Mouse (Mus musculus): ENCODE results near the gene Eef1akmt2. TPM values are rescaled to one million over a fixed set of nuclear protein-coding genes. Genes with fewer than 3 reads are reported as not detected.
A peak's percentile ranks its signal among the peaks of the same experiment; 100 is the strongest.

The Eef1akmt2 gene
- polyA plus RNA-seq (2014; fragmentation: Nextera tagmentation; extraction: Ambion mirVana), result 80.7 and 91.7 TPM in 2 replicates

DNA sequence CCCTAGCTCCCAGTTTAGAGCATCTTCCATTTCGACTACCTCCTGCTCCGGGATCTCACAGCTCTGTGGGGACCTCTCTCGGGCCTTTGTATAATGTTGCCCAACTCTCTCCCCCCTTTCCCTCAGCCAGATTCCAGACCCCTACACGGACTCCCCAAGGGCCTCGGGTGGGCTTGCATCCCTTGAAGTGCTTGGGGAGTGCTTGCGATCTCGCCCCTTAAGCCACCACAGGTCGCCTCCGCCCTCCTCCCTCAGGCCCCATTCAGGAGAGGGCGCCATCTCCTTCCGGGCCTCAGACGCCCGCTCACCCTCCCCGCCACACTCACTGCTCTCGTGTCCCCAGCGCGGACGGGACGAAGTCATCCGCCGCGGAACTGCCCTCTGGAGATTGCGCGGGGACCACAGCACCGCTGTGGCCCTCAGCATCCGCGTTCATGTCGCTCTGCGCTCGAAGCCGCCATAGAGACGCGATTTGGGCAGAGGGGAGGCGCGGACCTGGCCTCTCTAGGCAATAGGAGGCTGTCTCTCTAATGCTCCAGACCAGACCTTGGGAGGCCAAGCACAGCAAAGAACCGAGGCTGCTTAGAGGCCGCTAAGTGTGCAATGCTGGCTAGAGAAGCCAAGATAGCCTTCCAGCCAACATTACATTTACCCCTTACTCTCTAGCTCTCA lies at the start of gene Eef1akmt2:
Eef1akmt2 (minus strand) TSS at position 501 of the 672 bp plus-strand sequence.
- peak within 1 kb of the TSS; percentile 66 for H3K4me2 ChIP-seq (ENCODE audit: low read depth, low read length, severe bottlenecking)
- DNase-seq (ENCODE audit: low spot score) (peak; percentile 91), ATAC-seq (replicated peaks; ENCODE audit: low FRiP score) (peak; percentile 94)
- H3K27me3 ChIP-seq (ENCODE audit: control insufficient read depth, insufficient read depth, low read length), result no peaks in the 10 kb centered on the region
- no peaks in the 10 kb centered on the region for H3K9me3 ChIP-seq (ENCODE audit: control insufficient read depth, low read length)
- H3K27ac ChIP-seq (ENCODE audit: low read depth, low read length), result peak within 1 kb of the TSS; percentile 98
- no peaks in the 10 kb centered on the region for H3K36me3 ChIP-seq (ENCODE audit: control insufficient read depth, insufficient read depth, low read length)
- peaks cover 5% of the 10 kb centered on the region; the same call in 1 of the 2 replicates for H3K4me1 ChIP-seq (replicated peaks; ENCODE audit: control insufficient read depth, insufficient read depth, low read length)
- H3K9ac ChIP-seq (ENCODE audit: low read length), result peak within 1 kb of the TSS; percentile 97
- WGBS, result under 1% methylated on average over 37 of the region's 37 CpGs
- H3K4me3 ChIP-seq (ENCODE audit: low read depth, low read length), result peak within 1 kb of the TSS; percentile 76

DNA sequence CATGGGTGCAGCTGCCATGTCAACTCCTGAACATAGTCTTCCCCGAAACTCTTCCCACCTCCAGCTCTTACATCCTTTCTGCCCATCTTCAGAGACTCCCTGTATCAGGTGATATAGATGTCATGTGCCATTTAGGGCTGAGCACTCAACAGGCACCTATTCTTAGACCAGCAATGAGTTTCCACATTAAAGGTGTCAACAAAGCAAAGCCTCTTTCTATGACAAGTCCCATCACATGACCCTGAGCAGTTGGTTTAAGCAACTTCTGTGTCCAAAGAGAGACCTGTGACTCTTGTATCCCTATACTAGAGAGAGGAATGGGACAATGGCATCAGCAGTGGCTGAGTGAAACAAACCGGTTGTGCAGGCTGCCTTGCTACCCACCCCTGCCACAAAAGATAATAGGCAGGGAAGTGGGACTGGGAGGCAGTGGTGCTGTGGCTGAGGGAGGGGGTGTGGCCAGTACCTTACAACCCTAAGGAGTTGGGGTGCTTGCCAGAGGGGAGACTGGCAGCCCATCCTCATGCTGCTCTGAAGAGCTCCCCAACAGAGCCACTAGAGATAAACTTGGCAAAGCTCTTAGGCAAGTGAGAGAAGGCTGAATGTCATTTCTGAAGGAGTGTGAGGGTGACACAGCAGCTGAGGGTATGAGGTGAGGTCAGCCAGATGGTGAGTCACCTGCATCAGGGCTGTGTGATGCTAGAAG lies 48.5 kb upstream of the Eef1akmt2 start:
- 70% methylated on average over 2 of the region's 2 CpGs for WGBS
- Histone ChIP-seq H3K27me3 (ENCODE audit: control insufficient read depth, insufficient read depth, low read length) (no peaks in the 10 kb centered on the region), H3K4me1 (replicated peaks; ENCODE audit: control insufficient read depth, insufficient read depth, low read length) (no peaks in the 10 kb centered on the region), H3K4me2 (ENCODE audit: low read depth, low read length, severe bottlenecking) (no peak overlapping the region), H3K4me3 (ENCODE audit: low read depth, low read length) (no peak overlapping the region), H3K9ac (ENCODE audit: low read length) (no peak overlapping the region), H3K27ac (ENCODE audit: low read depth, low read length) (no peak overlapping the region), H3K9me3 (ENCODE audit: control insufficient read depth, low read length) (no peaks in the 10 kb centered on the region), H3K36me3 (ENCODE audit: control insufficient read depth, insufficient read depth, low read length) (no peaks in the 10 kb centered on the region)
- DNase-seq (ENCODE audit: low spot score), result no peak
- ATAC-seq (replicated peaks; ENCODE audit: low FRiP score), result no peak

DNA sequence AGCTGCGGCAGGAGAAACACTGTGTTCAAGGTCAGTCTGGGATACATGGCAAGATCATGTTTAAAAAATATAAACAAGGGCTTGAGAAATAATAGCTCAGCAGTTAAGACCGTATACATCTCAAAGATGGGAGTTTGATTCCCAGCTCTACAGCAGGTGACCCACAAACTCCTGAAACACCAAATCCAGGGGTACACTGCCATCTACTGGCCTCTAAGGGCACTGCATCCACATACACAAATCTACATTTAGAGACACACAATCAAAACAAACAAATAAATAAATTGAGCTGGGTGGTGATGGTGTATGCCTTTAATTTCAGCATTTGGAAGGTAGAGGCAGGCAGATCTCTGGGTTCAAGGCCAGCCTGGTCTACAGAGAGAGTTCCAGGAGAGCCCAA lies 45.8 kb upstream of the Eef1akmt2 start:
- no peak overlapping the region for H3K4me3 ChIP-seq (ENCODE audit: low read depth, low read length)
- DNase-seq (ENCODE audit: low spot score), result peak; percentile 57

DNA sequence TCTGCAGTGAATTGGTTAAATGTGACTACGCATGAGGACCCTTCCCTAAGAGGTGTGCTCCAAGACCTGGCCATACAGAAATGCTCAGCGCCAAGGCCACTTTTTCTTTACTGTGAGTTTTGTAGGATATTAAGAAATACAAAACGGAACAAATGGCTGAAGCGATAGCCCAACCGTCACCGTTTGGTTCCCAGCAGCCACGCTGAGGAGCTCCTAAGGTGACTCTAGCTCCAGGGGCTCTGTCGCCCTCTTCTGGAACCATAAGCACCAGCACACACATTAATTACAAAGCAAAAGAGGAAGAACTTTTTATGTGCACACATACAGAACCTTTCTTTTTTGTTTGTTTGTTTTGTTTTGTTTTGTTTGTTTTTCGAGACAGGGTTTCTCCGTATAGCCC lies 44.8 kb upstream of the Eef1akmt2 start:
- no peak for ATAC-seq (replicated peaks; ENCODE audit: low FRiP score)
- H3K9ac ChIP-seq (ENCODE audit: low read length), result no peak overlapping the region
- H3K27me3 ChIP-seq (ENCODE audit: control insufficient read depth, insufficient read depth, low read length), result no peaks in the 10 kb centered on the region
- WGBS, result 78% methylated on average over 10 of the region's 10 CpGs
- H3K36me3 ChIP-seq (ENCODE audit: control insufficient read depth, insufficient read depth, low read length), result no peaks in the 10 kb centered on the region
- no peaks in the 10 kb centered on the region for H3K9me3 ChIP-seq (ENCODE audit: control insufficient read depth, low read length)
- no peak overlapping the region for H3K4me2 ChIP-seq (ENCODE audit: low read depth, low read length, severe bottlenecking)
- H3K4me1 ChIP-seq (replicated peaks; ENCODE audit: control insufficient read depth, insufficient read depth, low read length), result no peaks in the 10 kb centered on the region
- H3K27ac ChIP-seq (ENCODE audit: low read depth, low read length), result no peak overlapping the region
- no peak overlapping the region for H3K4me3 ChIP-seq (ENCODE audit: low read depth, low read length)
- DNase-seq (ENCODE audit: low spot score), result peak; percentile 7

More for the DNA sequence above, 45.8 kb upstream of the Eef1akmt2 start:
- Histone ChIP-seq H3K9ac (ENCODE audit: low read length) (no peak overlapping the region), H3K27me3 (ENCODE audit: control insufficient read depth, insufficient read depth, low read length) (no peaks in the 10 kb centered on the region), H3K4me2 (ENCODE audit: low read depth, low read length, severe bottlenecking) (no peak overlapping the region), H3K9me3 (ENCODE audit: control insufficient read depth, low read length) (no peaks in the 10 kb centered on the region), H3K4me1 (replicated peaks; ENCODE audit: control insufficient read depth, insufficient read depth, low read length) (no peaks in the 10 kb centered on the region), H3K36me3 (ENCODE audit: control insufficient read depth, insufficient read depth, low read length) (no peaks in the 10 kb centered on the region), H3K27ac (ENCODE audit: low read depth, low read length) (no peak overlapping the region)
- no peak for ATAC-seq (replicated peaks; ENCODE audit: low FRiP score)
- 92% methylated on average over 2 of the region's 2 CpGs for WGBS

DNA sequence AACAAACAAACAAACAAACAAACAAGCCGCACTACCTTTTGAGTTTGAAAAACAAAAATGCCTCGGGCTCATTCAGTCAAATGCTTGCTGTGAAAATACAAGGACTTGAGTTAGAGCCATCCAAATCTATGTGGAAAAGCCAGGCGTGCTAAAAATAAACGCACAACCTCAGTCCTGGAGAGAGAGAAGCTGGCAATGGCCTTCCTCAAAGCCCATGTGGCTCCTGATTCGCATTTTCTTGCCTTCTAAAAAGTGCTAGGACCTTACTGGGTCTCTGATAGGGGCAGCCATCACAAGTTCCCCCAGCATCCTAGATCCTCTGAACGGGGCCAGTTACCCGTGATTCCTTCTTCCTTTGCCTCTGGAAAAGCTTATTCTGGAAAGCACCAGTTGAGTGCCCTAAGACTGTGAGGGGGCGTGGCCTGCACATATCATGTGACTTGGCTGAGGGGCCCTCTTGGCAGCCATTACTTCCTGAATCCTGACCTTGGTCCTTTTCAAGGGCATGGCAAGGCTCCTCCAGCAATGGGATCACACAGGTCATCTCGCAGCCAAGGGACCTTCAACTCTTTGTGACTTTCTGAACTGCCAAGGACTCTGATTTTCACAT lies 43.8 kb upstream of the Eef1akmt2 start:
- WGBS, result 84% methylated on average over 9 of the region's 9 CpGs
- Histone ChIP-seq H3K27ac (ENCODE audit: low read depth, low read length) (no peak overlapping the region), H3K4me3 (ENCODE audit: low read depth, low read length) (no peak overlapping the region), H3K9ac (ENCODE audit: low read length) (no peak overlapping the region), H3K27me3 (ENCODE audit: control insufficient read depth, insufficient read depth, low read length) (no peaks in the 10 kb centered on the region), H3K9me3 (ENCODE audit: control insufficient read depth, low read length) (no peaks in the 10 kb centered on the region), H3K4me2 (ENCODE audit: low read depth, low read length, severe bottlenecking) (no peak overlapping the region), H3K36me3 (ENCODE audit: control insufficient read depth, insufficient read depth, low read length) (no peaks in the 10 kb centered on the region), H3K4me1 (replicated peaks; ENCODE audit: control insufficient read depth, insufficient read depth, low read length) (no peaks in the 10 kb centered on the region)
- ATAC-seq (replicated peaks; ENCODE audit: low FRiP score) (no peak), DNase-seq (ENCODE audit: low spot score) (peak; percentile 42)

DNA sequence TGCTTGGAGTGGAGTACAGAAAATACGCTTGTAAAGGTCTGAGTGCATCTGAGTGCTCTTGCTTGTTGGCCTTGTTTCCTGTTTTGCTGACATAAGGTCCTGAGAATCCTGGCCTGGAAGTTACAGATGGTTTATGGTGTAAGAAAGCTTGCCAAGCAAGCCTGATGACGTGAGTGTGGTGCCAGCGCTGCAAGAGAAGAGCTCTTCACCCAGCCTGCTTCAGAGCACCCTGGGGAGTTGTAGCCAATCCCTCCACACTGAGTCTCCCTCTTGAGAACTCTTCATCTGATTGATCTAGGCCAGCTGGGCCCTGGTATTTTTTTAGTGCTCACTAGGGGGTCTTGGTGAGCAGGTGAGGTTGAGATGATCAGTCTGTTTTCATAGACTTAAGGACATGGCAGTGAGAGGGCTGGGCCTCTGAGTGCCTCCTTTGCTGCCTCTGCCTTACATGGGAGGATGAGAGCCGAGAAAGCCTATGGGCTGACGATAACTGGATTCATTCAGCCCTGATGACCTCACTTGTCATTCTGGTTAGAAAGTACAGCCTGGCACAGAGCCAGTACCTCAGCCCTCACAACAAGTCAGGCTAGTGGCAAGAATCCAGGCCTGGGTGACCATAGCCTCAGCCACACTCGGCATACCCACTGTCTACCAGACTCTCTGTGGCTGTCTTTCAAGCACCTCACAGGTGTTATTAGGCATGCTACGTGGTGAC lies 42.5 kb upstream of the Eef1akmt2 start:
- WGBS, result 78% methylated on average over 7 of the region's 7 CpGs
- Histone ChIP-seq H3K4me3 (ENCODE audit: low read depth, low read length) (no peak overlapping the region), H3K4me1 (replicated peaks; ENCODE audit: control insufficient read depth, insufficient read depth, low read length) (no peaks in the 10 kb centered on the region), H3K4me2 (ENCODE audit: low read depth, low read length, severe bottlenecking) (no peak overlapping the region), H3K9ac (ENCODE audit: low read length) (no peak overlapping the region), H3K27ac (ENCODE audit: low read depth, low read length) (no peak overlapping the region), H3K27me3 (ENCODE audit: control insufficient read depth, insufficient read depth, low read length) (no peaks in the 10 kb centered on the region), H3K9me3 (ENCODE audit: control insufficient read depth, low read length) (no peaks in the 10 kb centered on the region), H3K36me3 (ENCODE audit: control insufficient read depth, insufficient read depth, low read length) (no peaks in the 10 kb centered on the region)
- no peak for ATAC-seq (replicated peaks; ENCODE audit: low FRiP score)
- DNase-seq (ENCODE audit: low spot score), result peak; percentile 40

- no peaks in the 10 kb centered on the region for H3K27me3 ChIP-seq (ENCODE audit: control insufficient read depth, insufficient read depth, low read length)
- WGBS, result 76% methylated on average over 1 of the region's 1 CpGs
- ATAC-seq (replicated peaks; ENCODE audit: low FRiP score), result no peak
- no peak overlapping the region for H3K27ac ChIP-seq (ENCODE audit: low read depth, low read length)
- no peaks in the 10 kb centered on the region for H3K36me3 ChIP-seq (ENCODE audit: control insufficient read depth, insufficient read depth, low read length)
- no peak overlapping the region for H3K4me2 ChIP-seq (ENCODE audit: low read depth, low read length, severe bottlenecking)
- H3K4me1 ChIP-seq (replicated peaks; ENCODE audit: control insufficient read depth, insufficient read depth, low read length), result no peaks in the 10 kb centered on the region
- no peak for DNase-seq (ENCODE audit: low spot score)
- no peaks in the 10 kb centered on the region for H3K9me3 ChIP-seq (ENCODE audit: control insufficient read depth, low read length)
- no peak overlapping the region for H3K9ac ChIP-seq (ENCODE audit: low read length)
- H3K4me3 ChIP-seq (ENCODE audit: low read depth, low read length), result no peak overlapping the region
Observed at GRCm38 (mm10) chr7:132893336-132893735, 40.9 kb upstream of the Eef1akmt2 start.

GRCm38 (mm10) chr7:132892806-132893205 lies 40.3 kb upstream of the Eef1akmt2 start:
- H3K4me3 ChIP-seq (ENCODE audit: low read depth, low read length), result no peak overlapping the region
- H3K4me2 ChIP-seq (ENCODE audit: low read depth, low read length, severe bottlenecking), result no peak overlapping the region
- no peaks in the 10 kb centered on the region for H3K36me3 ChIP-seq (ENCODE audit: control insufficient read depth, insufficient read depth, low read length)
- peak; percentile 16 for DNase-seq (ENCODE audit: low spot score)
- no peaks in the 10 kb centered on the region for H3K9me3 ChIP-seq (ENCODE audit: control insufficient read depth, low read length)
- H3K27ac ChIP-seq (ENCODE audit: low read depth, low read length), result no peak overlapping the region
- H3K9ac ChIP-seq (ENCODE audit: low read length), result no peak overlapping the region
- no peaks in the 10 kb centered on the region for H3K27me3 ChIP-seq (ENCODE audit: control insufficient read depth, insufficient read depth, low read length)
- H3K4me1 ChIP-seq (replicated peaks; ENCODE audit: control insufficient read depth, insufficient read depth, low read length), result no peaks in the 10 kb centered on the region
- 88% methylated on average over 7 of the region's 7 CpGs for WGBS
- no peak for ATAC-seq (replicated peaks; ENCODE audit: low FRiP score)

All from forebrain, embryonic 11.5 days (tissue).